Mouse (Mus musculus): ENCODE measurements at regions not wholly inside any gene's neighbourhood (a gene's known extent, or its start where the extent isn't known, plus 50 kb on each side); places are given as distances from the start of the nearest gene placed in this dataset.

DNA sequence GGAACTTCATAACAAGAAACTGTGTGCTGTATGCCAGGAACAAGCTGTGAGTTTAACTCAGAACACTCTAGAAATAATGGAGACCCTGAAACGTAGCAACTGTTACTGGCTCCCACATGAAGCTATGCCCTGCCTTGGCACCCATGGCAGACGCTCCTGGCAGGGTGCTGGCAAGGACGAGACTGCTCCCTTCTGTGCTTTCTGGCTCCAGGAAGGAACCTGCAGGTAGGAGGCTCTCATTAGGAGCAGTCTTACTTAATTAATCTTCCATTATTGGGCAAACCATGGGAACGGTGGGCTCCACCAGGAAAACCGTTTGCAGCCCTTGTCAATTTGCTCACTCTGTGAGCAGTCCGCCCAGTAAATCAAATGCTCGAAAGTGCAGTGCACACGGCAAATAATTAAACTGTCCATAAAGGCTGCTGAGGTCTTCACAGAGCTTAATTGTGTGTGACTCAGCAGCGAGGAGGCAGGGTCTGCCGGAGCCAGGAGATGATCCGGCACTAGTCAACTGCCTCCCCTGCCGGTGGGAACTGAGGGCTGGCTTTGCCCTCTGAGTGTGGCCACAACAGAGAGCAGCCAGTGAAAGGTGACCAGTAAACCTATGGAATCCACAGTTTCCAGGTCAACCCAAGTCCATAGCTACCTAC is 285.2 kb upstream of the Zdhhc25 start:
- H3K36me3 ChIP-seq (replicated peaks; ENCODE audit: control insufficient read depth, insufficient read depth) = no peaks in the 10 kb centered on the region
- DNase-seq (ENCODE audit: low spot score) (peak; percentile 66), ATAC-seq (ENCODE audit: low FRiP score) (peak; percentile 78; the same call in 1 of the 2 replicates)
- H3K9ac ChIP-seq = no peak overlapping the region
- 19% methylated on average over 12 of the region's 12 CpGs for WGBS
- H3K4me2 ChIP-seq (replicated peaks) = no peak overlapping the region
- H3K4me3 ChIP-seq (replicated peaks; ENCODE audit: low read length) = no peak overlapping the region
- no peaks in the 10 kb centered on the region for H3K9me3 ChIP-seq (ENCODE audit: control insufficient read depth, low read length)
- peak overlapping the region; percentile 3; the same call in 1 of the 2 replicates for H3K27ac ChIP-seq
- no peaks in the 10 kb centered on the region; the same call in 1 of the 2 replicates for H3K4me1 ChIP-seq (replicated peaks; ENCODE audit: control insufficient read depth, insufficient read depth, low read length)
- H3K27me3 ChIP-seq (ENCODE audit: control insufficient read depth, insufficient read depth, low read length) = no peaks in the 10 kb centered on the region

DNA sequence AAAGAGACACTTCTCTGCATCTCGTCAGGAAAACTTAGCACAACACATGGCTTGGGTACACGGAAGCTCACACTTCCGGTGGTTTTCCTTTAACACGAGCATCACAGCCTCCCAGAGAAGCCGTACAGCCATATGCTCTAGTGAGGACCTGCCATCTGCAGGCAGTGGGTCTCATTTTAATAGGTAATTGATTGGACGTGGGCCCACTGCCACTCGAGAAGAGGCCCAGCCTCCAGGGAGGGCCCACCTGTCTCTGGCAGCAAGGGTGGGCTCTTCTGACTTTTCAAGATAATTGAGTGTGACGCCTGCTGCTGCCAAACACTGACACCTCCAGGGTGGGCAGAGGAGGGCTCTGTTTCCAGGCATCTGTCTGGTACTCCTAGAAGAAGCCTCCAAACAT is 282.1 kb upstream of the Zdhhc25 start:
- DNase-seq (ENCODE audit: low spot score) (peak; percentile 25), ATAC-seq (ENCODE audit: low FRiP score) (peak; percentile 55; the same call in 1 of the 2 replicates)
- H3K36me3 ChIP-seq (replicated peaks; ENCODE audit: control insufficient read depth, insufficient read depth) = no peaks in the 10 kb centered on the region
- H3K27me3 ChIP-seq (ENCODE audit: control insufficient read depth, insufficient read depth, low read length) = no peaks in the 10 kb centered on the region
- no peaks in the 10 kb centered on the region; the same call in 1 of the 2 replicates for H3K4me1 ChIP-seq (replicated peaks; ENCODE audit: control insufficient read depth, insufficient read depth, low read length)
- no peak overlapping the region for H3K27ac ChIP-seq
- H3K4me3 ChIP-seq (replicated peaks; ENCODE audit: low read length) = no peak overlapping the region
- no peak overlapping the region for H3K9ac ChIP-seq
- no peaks in the 10 kb centered on the region for H3K9me3 ChIP-seq (ENCODE audit: control insufficient read depth, low read length)
- H3K4me2 ChIP-seq (replicated peaks) = no peak overlapping the region
- WGBS = 26% methylated on average over 8 of the region's 8 CpGs

GRCm38 (mm10) chr15:88319527-88319926 is 280.6 kb upstream of the Zdhhc25 start:
- no peaks in the 10 kb centered on the region for H3K36me3 ChIP-seq (replicated peaks; ENCODE audit: control insufficient read depth, insufficient read depth)
- H3K4me3 ChIP-seq (replicated peaks; ENCODE audit: low read length) = no peak overlapping the region
- no peaks in the 10 kb centered on the region for H3K9me3 ChIP-seq (ENCODE audit: control insufficient read depth, low read length)
- DNase-seq (ENCODE audit: low spot score) (no peak), ATAC-seq (ENCODE audit: low FRiP score) (no peak)
- H3K4me1 ChIP-seq (replicated peaks; ENCODE audit: control insufficient read depth, insufficient read depth, low read length) = peaks cover 6% of the 10 kb centered on the region
- no peaks in the 10 kb centered on the region for H3K27me3 ChIP-seq (ENCODE audit: control insufficient read depth, insufficient read depth, low read length)
- WGBS = 76% methylated on average over 2 of the region's 2 CpGs
- no peak overlapping the region for H3K9ac ChIP-seq
- no peak overlapping the region for H3K4me2 ChIP-seq (replicated peaks)
- no peak overlapping the region for H3K27ac ChIP-seq

DNA sequence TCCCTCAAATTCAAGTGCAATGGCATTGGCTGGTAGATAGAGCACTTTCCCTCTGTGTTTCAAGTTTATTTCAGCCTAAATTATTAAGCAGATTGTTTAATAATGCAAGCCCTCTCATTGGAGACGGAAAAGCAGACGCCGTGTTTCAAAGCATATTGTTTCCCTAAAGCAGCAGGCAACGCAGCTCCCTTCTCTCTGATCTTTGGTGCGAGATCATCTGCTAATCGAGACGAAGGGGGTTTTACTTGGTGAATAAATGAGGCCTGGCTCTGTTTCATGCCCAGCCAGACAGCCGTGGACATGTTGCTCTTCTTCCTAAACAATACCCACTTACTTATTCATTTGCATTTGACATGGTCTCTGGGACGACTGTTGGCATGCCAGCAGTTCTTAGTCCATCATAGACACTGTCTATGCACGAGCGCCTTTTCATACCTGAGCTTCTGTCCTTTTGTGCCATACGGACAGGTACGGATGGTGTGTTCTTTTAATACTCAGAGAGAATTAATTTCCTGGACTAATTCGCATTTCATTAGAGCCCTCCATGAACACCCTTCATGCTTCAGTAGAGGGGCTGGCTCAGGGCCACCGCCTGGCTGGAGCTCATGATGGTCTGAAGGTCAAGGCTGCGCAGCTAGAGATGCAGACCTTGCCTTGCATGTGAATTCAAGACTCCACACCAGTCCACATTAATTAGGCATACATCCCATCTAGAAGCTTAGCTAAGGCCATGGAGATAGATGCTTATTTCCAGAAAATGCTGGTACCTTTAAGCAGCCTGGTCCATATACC is 276.3 kb upstream of the Zdhhc25 start:
- Histone ChIP-seq H3K27me3 (ENCODE audit: control insufficient read depth, insufficient read depth, low read length) (no peaks in the 10 kb centered on the region), H3K4me1 (replicated peaks; ENCODE audit: control insufficient read depth, insufficient read depth, low read length) (peaks cover 6% of the 10 kb centered on the region), H3K9ac (no peak overlapping the region), H3K27ac (peak overlapping the region; percentile 43; the same call in 1 of the 2 replicates), H3K9me3 (ENCODE audit: control insufficient read depth, low read length) (no peaks in the 10 kb centered on the region), H3K4me2 (replicated peaks) (no peak overlapping the region), H3K4me3 (replicated peaks; ENCODE audit: low read length) (no peak overlapping the region), H3K36me3 (replicated peaks; ENCODE audit: control insufficient read depth, insufficient read depth) (no peaks in the 10 kb centered on the region)
- ATAC-seq (ENCODE audit: low FRiP score) (no peak), DNase-seq (ENCODE audit: low spot score) (no peak)
- 43% methylated on average over 16 of the region's 16 CpGs for WGBS

- ATAC-seq (ENCODE audit: low FRiP score) = no peak
- WGBS = 66% methylated on average over 6 of the region's 6 CpGs
- DNase-seq (ENCODE audit: low spot score) = no peak
- Histone ChIP-seq H3K36me3 (replicated peaks; ENCODE audit: control insufficient read depth, insufficient read depth) (no peaks in the 10 kb centered on the region), H3K4me3 (replicated peaks; ENCODE audit: low read length) (no peak overlapping the region), H3K9ac (no peak overlapping the region), H3K4me1 (replicated peaks; ENCODE audit: control insufficient read depth, insufficient read depth, low read length) (peaks cover 6% of the 10 kb centered on the region), H3K4me2 (replicated peaks) (no peak overlapping the region), H3K27me3 (ENCODE audit: control insufficient read depth, insufficient read depth, low read length) (no peaks in the 10 kb centered on the region), H3K27ac (no peak overlapping the region), H3K9me3 (ENCODE audit: control insufficient read depth, low read length) (no peaks in the 10 kb centered on the region)
These were observed 275.0 kb upstream of the Zdhhc25 start for GRCm38 (mm10) chr15:88325108-88325507.

GRCm38 (mm10) chr15:88353206-88353605 is 246.9 kb upstream of the Zdhhc25 start:
- Histone ChIP-seq H3K9me3 (ENCODE audit: control insufficient read depth, low read length) (no peaks in the 10 kb centered on the region), H3K27ac (no peak overlapping the region), H3K27me3 (ENCODE audit: control insufficient read depth, insufficient read depth, low read length) (no peaks in the 10 kb centered on the region), H3K4me1 (replicated peaks; ENCODE audit: control insufficient read depth, insufficient read depth, low read length) (no peaks in the 10 kb centered on the region), H3K9ac (no peak overlapping the region), H3K4me3 (replicated peaks; ENCODE audit: low read length) (no peak overlapping the region), H3K4me2 (replicated peaks) (no peak overlapping the region), H3K36me3 (replicated peaks; ENCODE audit: control insufficient read depth, insufficient read depth) (no peaks in the 10 kb centered on the region)
- ATAC-seq (ENCODE audit: low FRiP score) (no peak), DNase-seq (ENCODE audit: low spot score) (no peak)
- WGBS = 97% methylated on average over 2 of the region's 2 CpGs

DNA sequence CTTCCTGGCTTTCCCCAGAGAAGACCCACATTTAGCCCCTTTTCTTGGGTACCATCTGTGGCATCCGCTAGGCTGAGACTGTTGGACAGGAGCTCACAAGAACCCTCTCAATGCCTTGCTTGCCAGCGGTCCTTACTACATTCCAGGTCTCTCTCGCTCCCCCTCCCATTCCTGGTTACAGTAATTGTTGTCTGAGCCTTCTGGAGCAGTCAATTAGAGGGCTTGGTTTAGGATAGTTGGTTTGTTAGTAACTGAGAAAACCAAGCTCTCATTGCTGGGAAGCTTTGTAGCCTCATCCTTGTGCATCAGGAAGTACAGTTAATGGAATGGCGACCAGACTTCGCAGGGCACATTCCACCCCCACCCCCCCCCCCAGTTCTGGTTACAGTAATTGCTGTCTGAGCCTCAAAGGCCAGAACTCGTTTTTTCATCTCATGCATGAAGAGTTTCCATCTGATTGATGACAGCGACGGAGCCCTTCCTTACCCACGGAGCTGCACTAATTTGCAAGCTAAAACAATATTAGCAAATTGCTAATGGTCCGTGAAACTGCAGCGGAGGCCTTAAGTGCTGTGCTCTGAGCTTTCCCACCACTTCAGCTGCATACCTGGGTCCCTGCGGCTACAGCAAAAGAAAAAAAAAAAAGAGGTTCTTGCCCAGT is 239.6 kb upstream of the Zdhhc25 start:
- H3K4me3 ChIP-seq (replicated peaks; ENCODE audit: low read length) = no peak overlapping the region
- peak overlapping the region; percentile 47 for H3K27ac ChIP-seq
- H3K9me3 ChIP-seq (ENCODE audit: control insufficient read depth, low read length) = no peaks in the 10 kb centered on the region
- H3K27me3 ChIP-seq (ENCODE audit: control insufficient read depth, insufficient read depth, low read length) = no peaks in the 10 kb centered on the region
- H3K9ac ChIP-seq = no peak overlapping the region
- H3K4me1 ChIP-seq (replicated peaks; ENCODE audit: control insufficient read depth, insufficient read depth, low read length) = 0 out of 2 replicates have a peak, but pooled peaks cover 19% of the 10 kb centered on the region
- H3K4me2 ChIP-seq (replicated peaks) = no peak overlapping the region
- peak; percentile 17; the same call in 1 of the 2 replicates for ATAC-seq (ENCODE audit: low FRiP score)
- peak; percentile 52 for DNase-seq (ENCODE audit: low spot score)
- 24% methylated on average over 12 of the region's 12 CpGs for WGBS
- H3K36me3 ChIP-seq (replicated peaks; ENCODE audit: control insufficient read depth, insufficient read depth) = no peaks in the 10 kb centered on the region

DNA sequence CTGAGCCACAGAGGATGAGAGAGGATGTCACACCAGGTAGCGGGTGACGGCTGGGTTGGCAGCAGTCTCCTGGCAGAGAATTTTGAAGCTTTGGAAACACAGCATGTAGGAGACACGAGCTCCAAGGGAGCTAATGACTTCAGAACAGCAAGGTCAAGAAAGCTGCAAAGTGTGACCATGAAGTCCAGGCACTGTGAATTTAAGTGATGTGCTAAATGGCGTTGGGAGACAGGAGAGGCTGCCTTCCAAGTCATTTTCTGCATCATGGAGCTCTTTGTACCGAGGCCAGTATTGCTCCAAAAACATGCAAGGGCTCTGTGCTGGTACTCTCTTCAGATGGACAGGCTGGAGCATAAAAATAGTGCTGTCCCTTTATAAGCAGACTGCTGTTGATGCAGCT is 238.8 kb upstream of the Zdhhc25 start:
- H3K4me1 ChIP-seq (replicated peaks; ENCODE audit: control insufficient read depth, insufficient read depth, low read length) = 0 out of 2 replicates have a peak, but pooled peaks cover 19% of the 10 kb centered on the region
- ATAC-seq (ENCODE audit: low FRiP score) (no peak), DNase-seq (ENCODE audit: low spot score) (no peak)
- no peaks in the 10 kb centered on the region for H3K27me3 ChIP-seq (ENCODE audit: control insufficient read depth, insufficient read depth, low read length)
- H3K9me3 ChIP-seq (ENCODE audit: control insufficient read depth, low read length) = no peaks in the 10 kb centered on the region
- WGBS = 49% methylated on average over 5 of the region's 5 CpGs
- no peak overlapping the region for H3K4me2 ChIP-seq (replicated peaks)
- H3K9ac ChIP-seq = no peak overlapping the region
- H3K36me3 ChIP-seq (replicated peaks; ENCODE audit: control insufficient read depth, insufficient read depth) = no peaks in the 10 kb centered on the region
- no peak overlapping the region for H3K4me3 ChIP-seq (replicated peaks; ENCODE audit: low read length)
- H3K27ac ChIP-seq = peak overlapping the region; percentile 17; the same call in 1 of the 2 replicates

DNA sequence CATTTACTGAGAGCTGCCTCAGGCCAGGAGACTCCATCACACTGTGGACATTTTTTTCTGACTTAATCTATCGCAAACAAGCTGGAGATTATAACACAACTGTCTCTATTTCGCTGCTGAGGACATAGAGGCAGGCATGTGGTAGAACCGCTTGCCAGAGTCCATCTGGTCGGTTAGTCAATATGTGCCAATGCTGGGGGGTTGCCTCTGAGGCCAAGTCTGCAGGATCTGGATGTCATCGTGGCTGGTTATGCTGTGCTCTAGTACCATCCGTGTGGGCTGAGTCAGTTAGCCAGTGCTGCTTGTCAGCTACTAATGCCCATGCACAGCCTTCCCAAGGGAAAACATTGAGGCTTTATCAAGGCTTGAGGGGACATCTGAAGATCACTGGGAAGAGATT is 237.1 kb upstream of the Zdhhc25 start:
- 57% methylated on average over 6 of the region's 6 CpGs for WGBS
- Histone ChIP-seq H3K27me3 (ENCODE audit: control insufficient read depth, insufficient read depth, low read length) (no peaks in the 10 kb centered on the region), H3K27ac (no peak overlapping the region), H3K4me2 (replicated peaks) (no peak overlapping the region), H3K4me1 (replicated peaks; ENCODE audit: control insufficient read depth, insufficient read depth, low read length) (0 out of 2 replicates have a peak, but pooled peaks cover 19% of the 10 kb centered on the region), H3K9me3 (ENCODE audit: control insufficient read depth, low read length) (no peaks in the 10 kb centered on the region), H3K4me3 (replicated peaks; ENCODE audit: low read length) (no peak overlapping the region), H3K36me3 (replicated peaks; ENCODE audit: control insufficient read depth, insufficient read depth) (no peaks in the 10 kb centered on the region), H3K9ac (no peak overlapping the region)
- ATAC-seq (ENCODE audit: low FRiP score) = no peak
- no peak for DNase-seq (ENCODE audit: low spot score)

All from hindbrain, embryonic 14.5 days (tissue).